Mouse (Mus musculus): ENCODE results near the gene Agrn.

GRCm38 (mm10) chr4:156185950-156186850, 11.1 kb downstream of the Agrn start:
- peak; percentile 59; the same call in 1 of the 2 replicates for TF ChIP-seq POLR2A (IDR thresholded peaks at IDR 0.05; ENCODE audit: insufficient read depth, low read depth, low read length)
- TF ChIP-seq CTCF (IDR thresholded peaks at IDR 0.05; ENCODE audit: insufficient read depth, low read depth, low read length), result no peak

All from olfactory bulb, adult 2 months (tissue).